Mouse (Mus musculus) intestine, postnatal 0 days (tissue): ENCODE measurements around the gene Slc16a13. TPM values are rescaled to one million over a fixed set of nuclear protein-coding genes. Genes with fewer than 3 reads are reported as not detected.

Experiments
- ATAC-seq: fragments of 200-750 bp; cut with Nextera tagmentation; 2 replicates; pipeline ENCODE4 v1.8.0; 2017; ENCODE audit warnings: mild to moderate bottlenecking, moderate TSS enrichment, moderate library complexity
- H3K27ac ChIP-seq: fragments of 300-500 bp; sonication (generic); 2 replicates; pipeline ENCODE4 v1.5.1; 2014; ENCODE audit warnings: mild to moderate bottlenecking, low read depth, low read length, moderate library complexity
- H3K27me3 ChIP-seq: fragments of 300-500 bp; sonication (generic); replicated peaks from 2 replicates; pipeline ENCODE4 v1.6.1; 2014; ENCODE audit warnings: low read length, mixed read lengths; ENCODE audit not compliant: control insufficient read depth, insufficient read depth
- H3K36me3 ChIP-seq: fragments of 300-500 bp; sonication (generic); 2 replicates; pipeline ENCODE4 v1.6.1; 2014; ENCODE audit warnings: mild to moderate bottlenecking, moderate library complexity; ENCODE audit not compliant: control insufficient read depth, insufficient read depth
- H3K4me1 ChIP-seq: fragments of 300-500 bp; sonication (generic); replicated peaks from 2 replicates; pipeline ENCODE4 v1.6.1; 2014; ENCODE audit warnings: antibody characterized with exemption, low read length, mixed read lengths; ENCODE audit not compliant: control insufficient read depth, insufficient read depth
- H3K4me2 ChIP-seq: fragments of 300-500 bp; sonication (generic); replicated peaks from 2 replicates; pipeline ENCODE4 v1.6.1; 2014; ENCODE audit warnings: low read depth, mild to moderate bottlenecking, moderate library complexity
- H3K4me3 ChIP-seq: fragments of 300-500 bp; sonication (generic); 2 replicates; pipeline ENCODE4 v1.5.1; 2014; ENCODE audit warnings: low read depth, low read length
- H3K9ac ChIP-seq: fragments of 300-500 bp; sonication (generic); 2 replicates; pipeline ENCODE4 v1.6.1; 2014; ENCODE audit warnings: mild to moderate bottlenecking, low read depth, low read length
- H3K9me3 ChIP-seq: fragments of 300-500 bp; sonication (generic); 2 replicates; pipeline ENCODE4 v1.6.1; 2016; ENCODE audit warnings: mixed run types; ENCODE audit not compliant: control insufficient read depth
- CTCF ChIP-seq: sonication (generic); IDR thresholded peaks from 2 replicates; pipeline ENCODE4 v1.5.1; 2016; ENCODE audit warnings: low read depth, mild to moderate bottlenecking, control low read depth, antibody characterized with exemption, moderate library complexity
- WGBS: fragments of 180-500 bp; shearing (Covaris S2); extraction: QIAGEN DNeasy Blood & Tissue Kit; methylation state at CpG from one replicate; pipeline ENCODE4 v1.1.7; 2014; 5-methylcytosine and 5-hydroxymethylcytosine counted together
- polyA plus RNA-seq: library from polyadenylated mRNA; unstranded; fragments of >200 nt; fragmentation: Nextera tagmentation; extraction: Ambion mirVana; gene quantifications from 2 replicates; pipeline ENCODE4 v1.2.1, GENCODE M21; 2015

The Slc16a13 gene
- polyA plus RNA-seq, 1 experiment from 2014 or later: 9.9 TPM

DNA sequence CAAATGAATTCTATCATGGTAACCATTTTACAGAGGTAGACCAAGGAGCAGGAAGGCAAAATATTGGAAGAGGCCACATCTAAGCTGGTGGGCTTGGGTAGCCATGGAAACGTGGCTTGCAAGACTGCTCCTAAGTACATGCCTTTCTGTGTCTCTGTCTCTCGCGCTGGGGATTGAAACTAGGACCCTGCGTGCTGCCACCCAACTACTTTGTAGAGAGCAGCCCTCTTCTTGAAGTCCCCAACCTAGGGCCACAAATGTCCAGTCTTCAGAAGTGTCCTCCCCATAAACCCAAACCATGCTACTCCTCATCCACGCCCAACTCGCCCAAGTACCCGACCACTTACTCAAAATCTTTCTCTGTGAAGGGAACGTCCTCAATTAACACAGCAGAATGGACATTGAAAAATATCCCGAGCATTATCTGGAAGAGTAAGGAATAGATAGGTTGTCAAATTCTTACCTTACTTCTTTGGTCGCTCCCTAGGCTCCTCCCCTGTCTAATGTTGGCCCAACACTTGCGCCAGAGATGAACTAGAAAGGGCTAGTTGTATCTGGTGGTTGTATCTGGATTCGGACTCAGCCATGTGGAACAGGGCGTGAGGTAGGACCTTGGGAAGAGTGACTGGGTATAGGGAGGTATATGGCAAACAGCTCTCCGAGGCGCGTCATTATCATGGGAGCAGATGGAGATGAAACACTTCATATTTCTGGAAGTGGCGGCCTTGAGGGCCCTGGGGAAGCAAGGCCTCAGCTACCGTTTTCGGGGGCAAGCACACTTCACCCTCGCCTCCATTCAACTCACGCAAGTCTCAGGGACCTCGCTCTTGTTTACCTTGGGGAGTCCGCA is 18.0 kb upstream of the Slc16a13 start:
- Histone ChIP-seq H3K4me1 (peaks cover 5% of the 10 kb centered on the region; the same call in 1 of the 2 replicates), H3K9me3 (no peaks in the 10 kb centered on the region), H3K36me3 (peaks cover 11% of the 10 kb centered on the region; the same call in 1 of the 2 replicates), H3K4me2 (peak overlapping the region; percentile 70), H3K4me3 (peak overlapping the region; percentile 91), H3K9ac (peak overlapping the region; percentile 81), H3K27me3 (no peaks in the 10 kb centered on the region), H3K27ac (peak overlapping the region; percentile 85)
- ATAC-seq: no peak
- TF ChIP-seq CTCF: no peak
- 9% methylated on average over 23 of the region's 23 CpGs for WGBS

DNA sequence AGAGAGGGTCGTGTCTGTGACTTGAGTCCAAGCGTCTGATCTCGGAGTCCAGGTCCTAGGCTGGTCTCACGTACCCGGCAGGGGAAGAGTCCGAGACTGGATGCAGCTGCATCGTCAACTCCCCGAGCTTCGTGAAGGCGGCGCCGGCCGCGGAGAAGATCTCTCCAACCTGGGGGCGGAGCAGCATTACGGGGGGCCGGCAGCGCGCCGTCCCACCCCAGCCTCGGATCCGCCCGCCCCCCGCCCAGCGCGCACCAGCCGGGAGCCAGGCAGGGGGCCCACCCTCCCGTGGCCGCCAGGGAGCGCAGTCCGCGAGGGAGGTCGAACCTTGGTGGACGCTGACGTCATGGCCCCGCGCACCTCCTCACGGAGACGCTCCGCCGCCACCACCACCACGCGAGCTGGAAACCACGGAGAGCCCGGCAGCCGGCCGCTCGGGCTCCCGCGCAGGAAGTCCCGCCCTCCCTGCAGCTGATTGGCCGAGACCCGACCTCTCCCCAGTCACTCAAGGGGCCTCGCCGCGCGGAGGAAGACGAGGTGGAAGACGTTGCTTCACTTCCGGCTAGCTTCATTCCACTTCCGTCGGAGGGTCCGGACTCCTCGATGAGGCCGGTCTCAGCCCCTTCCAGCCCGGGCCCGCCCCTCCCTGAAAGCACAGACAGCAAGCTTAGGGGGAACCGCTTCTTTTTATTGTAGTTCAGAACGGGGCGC is 16.7 kb upstream of the Slc16a13 start, which contains the start of gene 0610010K14Rik:
TSS of gene 0610010K14Rik (minus strand) at position 458 of the 711 bp plus-strand sequence.
- ATAC-seq: peak; percentile 93
- Histone ChIP-seq H3K27me3 (no peaks in the 10 kb centered on the region), H3K4me1 (peaks cover 5% of the 10 kb centered on the region; the same call in 1 of the 2 replicates), H3K9me3 (no peaks in the 10 kb centered on the region), H3K9ac (peak within 1 kb of the TSS; percentile 81), H3K4me2 (peak within 1 kb of the TSS; percentile 70), H3K36me3 (peaks cover 11% of the 10 kb centered on the region; the same call in 1 of the 2 replicates), H3K4me3 (peak within 1 kb of the TSS; percentile 91), H3K27ac (peak within 1 kb of the TSS; percentile 85)
- TF ChIP-seq CTCF: peak; percentile 85
- WGBS: under 1% methylated on average over 69 of the region's 70 CpGs

DNA sequence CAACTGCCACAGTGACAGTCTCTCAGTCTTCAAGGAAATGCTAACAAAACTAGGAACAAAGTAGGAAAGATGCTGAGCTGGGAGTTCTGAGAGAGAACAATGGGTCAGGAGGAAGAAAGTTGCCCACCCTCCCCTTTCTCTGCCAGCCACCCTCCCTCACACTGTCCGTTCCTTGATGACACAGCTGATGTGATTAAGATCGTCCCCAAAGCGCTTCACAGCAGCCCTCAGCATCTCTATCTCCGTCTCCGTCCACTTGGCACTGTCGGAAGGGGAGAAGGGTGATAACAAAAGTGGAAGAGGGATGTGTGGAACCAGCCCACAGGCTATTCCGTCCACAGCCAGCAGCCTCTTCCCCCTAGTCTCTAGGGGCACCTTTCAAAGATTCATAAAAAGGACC is 15.9 kb upstream of the Slc16a13 start:
- Histone ChIP-seq H3K9ac (peak overlapping the region; percentile 50; the same call in 1 of the 2 replicates), H3K36me3 (peaks cover 11% of the 10 kb centered on the region; the same call in 1 of the 2 replicates), H3K4me1 (peaks cover 5% of the 10 kb centered on the region; the same call in 1 of the 2 replicates), H3K4me2 (peak overlapping the region; percentile 70), H3K27me3 (no peaks in the 10 kb centered on the region), H3K27ac (no peak overlapping the region; the same call in 1 of the 2 replicates), H3K4me3 (0 out of 2 replicates have a peak overlapping the region, but pooled peaks have one; percentile 91), H3K9me3 (no peaks in the 10 kb centered on the region)
- TF ChIP-seq CTCF: no peak
- no peak for ATAC-seq
- 39% methylated on average over 7 of the region's 7 CpGs for WGBS

DNA sequence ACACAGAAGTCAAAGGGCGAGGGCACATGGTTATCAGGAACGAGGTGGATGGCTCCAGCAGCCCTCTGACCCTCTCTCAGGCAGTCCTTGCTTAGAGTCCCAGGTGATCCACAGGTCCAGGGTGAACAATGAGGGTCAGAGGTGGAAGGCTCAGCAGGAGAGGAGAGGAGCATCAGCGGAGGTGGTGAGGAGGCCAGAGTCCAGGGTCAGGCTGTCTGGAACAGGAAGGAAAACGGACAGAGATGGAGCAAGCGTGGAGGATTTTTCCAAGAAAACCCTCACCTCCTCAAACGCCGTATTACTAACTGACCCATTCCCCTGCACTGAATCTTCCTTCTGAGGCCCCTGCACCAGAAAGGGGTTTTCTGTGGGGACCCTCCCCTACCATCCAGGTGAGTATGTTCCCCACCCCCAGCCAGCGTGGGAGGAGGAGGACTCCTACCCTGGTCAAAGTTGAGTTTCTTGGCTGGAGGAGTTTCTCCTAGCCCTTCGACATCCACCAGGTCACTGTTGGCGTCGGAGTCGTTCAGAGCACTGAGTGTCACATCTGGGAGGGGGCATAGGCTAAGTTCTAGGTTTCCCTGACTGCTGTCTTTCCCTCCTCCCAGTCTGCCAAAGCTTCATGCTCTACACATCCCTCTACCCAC is 14.5 kb upstream of the Slc16a13 start:
- ATAC-seq: no peak
- no peak overlapping the region for H3K9ac ChIP-seq

DNA sequence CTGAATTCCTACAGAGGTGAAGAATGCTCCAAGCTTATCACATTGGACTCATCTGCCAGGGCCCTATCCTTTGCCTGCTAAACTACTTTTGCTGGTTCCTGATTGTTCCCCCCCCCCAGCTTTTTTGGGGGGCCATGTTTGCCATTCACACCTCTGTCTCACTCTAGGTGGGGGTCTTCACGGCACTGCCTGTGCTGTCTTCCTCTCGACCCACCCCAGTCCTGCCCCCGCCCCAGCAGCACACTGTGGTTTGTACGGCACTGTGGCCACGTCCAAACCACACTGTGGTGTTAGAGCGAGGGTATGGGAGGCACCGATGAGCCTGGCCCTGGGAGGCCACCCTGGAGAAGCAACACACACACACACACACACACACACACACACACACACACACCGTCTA is 13.6 kb upstream of the Slc16a13 start:
- Histone ChIP-seq H3K4me3 (no peak overlapping the region), H3K36me3 (peaks cover 11% of the 10 kb centered on the region; the same call in 1 of the 2 replicates), H3K9ac (no peak overlapping the region), H3K27ac (no peak overlapping the region), H3K4me2 (no peak overlapping the region), H3K9me3 (no peaks in the 10 kb centered on the region), H3K4me1 (peaks cover 3% of the 10 kb centered on the region; the same call in 1 of the 2 replicates), H3K27me3 (peaks cover 5% of the 10 kb centered on the region; the same call in 1 of the 2 replicates)
- 83% methylated on average over 8 of the region's 8 CpGs for WGBS
- no peak for ATAC-seq
- no peak for TF ChIP-seq CTCF

More for the DNA sequence above, 14.5 kb upstream of the Slc16a13 start:
- H3K4me3 ChIP-seq: no peak overlapping the region
- H3K27me3 ChIP-seq: no peaks in the 10 kb centered on the region
- peaks cover 11% of the 10 kb centered on the region; the same call in 1 of the 2 replicates for H3K36me3 ChIP-seq
- no peak overlapping the region for H3K4me2 ChIP-seq
- no peaks in the 10 kb centered on the region for H3K9me3 ChIP-seq
- TF ChIP-seq CTCF: no peak
- 80% methylated on average over 12 of the region's 12 CpGs for WGBS
- H3K27ac ChIP-seq: no peak overlapping the region
- peaks cover 3% of the 10 kb centered on the region; the same call in 1 of the 2 replicates for H3K4me1 ChIP-seq
